Mouse (Mus musculus) hindbrain, embryonic 13.5 days (tissue): ENCODE measurements at regions not wholly inside any gene's neighbourhood (a gene's known extent, or its start where the extent isn't known, plus 50 kb on each side); places are given as distances from the start of the nearest gene placed in this dataset.

Experiments
- ATAC-seq: fragments of 200-750 bp; cut with Nextera tagmentation; 2 replicates; pipeline ENCODE4 v1.8.0; 2017; ENCODE audit warnings: moderate TSS enrichment; ENCODE audit not compliant: low FRiP score
- H3K27ac ChIP-seq: fragments of 300-500 bp; sonication (generic); 2 replicates; pipeline ENCODE4 v1.5.1; 2015; ENCODE audit warnings: inconsistent platforms, mild to moderate bottlenecking, moderate library complexity
- H3K27me3 ChIP-seq: fragments of 300-500 bp; sonication (generic); 2 replicates; pipeline ENCODE4 v1.6.1; 2015; ENCODE audit warnings: mild to moderate bottlenecking, inconsistent platforms
- H3K36me3 ChIP-seq: fragments of 300-500 bp; sonication (generic); 2 replicates; pipeline ENCODE4 v1.6.1; 2015; ENCODE audit warnings: mild to moderate bottlenecking, inconsistent platforms
- H3K4me1 ChIP-seq: fragments of 300-500 bp; sonication (generic); replicated peaks from 2 replicates; pipeline ENCODE4 v1.6.1; 2015; ENCODE audit warnings: inconsistent platforms
- H3K4me2 ChIP-seq: fragments of 300-500 bp; sonication (generic); 2 replicates; pipeline ENCODE4 v1.6.1; 2015; ENCODE audit warnings: inconsistent platforms, mild to moderate bottlenecking, moderate library complexity
- H3K4me3 ChIP-seq: fragments of 300-500 bp; sonication (generic); 2 replicates; pipeline ENCODE4 v1.5.1; 2015; ENCODE audit warnings: mild to moderate bottlenecking, inconsistent platforms
- H3K9ac ChIP-seq: fragments of 300-500 bp; sonication (generic); 2 replicates; pipeline ENCODE4 v1.6.1; 2015; ENCODE audit warnings: mild to moderate bottlenecking, inconsistent platforms
- H3K9me3 ChIP-seq: fragments of 300-500 bp; sonication (generic); 2 replicates; pipeline ENCODE4 v1.6.1; 2016; ENCODE audit warnings: inconsistent platforms
- WGBS: fragments of 180-500 bp; shearing (Covaris S2); methylation state at CpG from one replicate; pipeline ENCODE4 v1.1.7; 2015; 5-methylcytosine and 5-hydroxymethylcytosine counted together

- ATAC-seq: no peak
- H3K9ac ChIP-seq: no peak overlapping the region
- no peaks in the 10 kb centered on the region for H3K4me1 ChIP-seq
- no peaks in the 10 kb centered on the region for H3K36me3 ChIP-seq
- H3K4me2 ChIP-seq: no peak overlapping the region
- 93% methylated on average over 8 of the region's 8 CpGs for WGBS
- H3K4me3 ChIP-seq: no peak overlapping the region
- no peaks in the 10 kb centered on the region for H3K9me3 ChIP-seq
- no peak overlapping the region for H3K27ac ChIP-seq
- no peaks in the 10 kb centered on the region for H3K27me3 ChIP-seq
Measured at GRCm38 (mm10) chr5:90164434-90164833, 59.4 kb downstream of the Cox18 start.

GRCm38 (mm10) chr5:90163033-90163859, 60.6 kb downstream of the Cox18 start:
- H3K4me3 ChIP-seq: no peak overlapping the region
- H3K4me1 ChIP-seq: no peaks in the 10 kb centered on the region
- H3K36me3 ChIP-seq: no peaks in the 10 kb centered on the region
- no peaks in the 10 kb centered on the region for H3K27me3 ChIP-seq
- H3K4me2 ChIP-seq: no peak overlapping the region
- no peaks in the 10 kb centered on the region for H3K9me3 ChIP-seq
- ATAC-seq: no peak
- no peak overlapping the region for H3K27ac ChIP-seq
- 84% methylated on average over 18 of the region's 18 CpGs for WGBS
- no peak overlapping the region for H3K9ac ChIP-seq

GRCm38 (mm10) chr5:90160281-90160680, 63.5 kb downstream of the Cox18 start:
- H3K4me3 ChIP-seq: no peak overlapping the region
- no peak overlapping the region for H3K9ac ChIP-seq
- no peaks in the 10 kb centered on the region for H3K4me1 ChIP-seq
- H3K9me3 ChIP-seq: no peaks in the 10 kb centered on the region
- ATAC-seq: no peak
- H3K4me2 ChIP-seq: no peak overlapping the region
- H3K27me3 ChIP-seq: no peaks in the 10 kb centered on the region
- H3K36me3 ChIP-seq: no peaks in the 10 kb centered on the region
- 56% methylated on average over 4 of the region's 4 CpGs for WGBS
- H3K27ac ChIP-seq: no peak overlapping the region

- H3K27me3 ChIP-seq: no peaks in the 10 kb centered on the region
- H3K4me2 ChIP-seq: no peak overlapping the region
- whole genome bisulfite sequencing: 92% methylated on average over 4 of the region's 4 CpGs
- H3K4me3 ChIP-seq: no peak overlapping the region
- no peaks in the 10 kb centered on the region for H3K36me3 ChIP-seq
- no peaks in the 10 kb centered on the region for H3K9me3 ChIP-seq
- ATAC-seq: no peak
- H3K9ac ChIP-seq: no peak overlapping the region
- H3K27ac ChIP-seq: no peak overlapping the region
- H3K4me1 ChIP-seq: no peaks in the 10 kb centered on the region
Measured at GRCm38 (mm10) chr5:90156522-90156921, 67.3 kb downstream of the Cox18 start.

GRCm38 (mm10) chr5:90149611-90150532, 73.9 kb downstream of the Cox18 start:
- Histone ChIP-seq H3K4me2 (no peak overlapping the region), H3K27ac (no peak overlapping the region), H3K9me3 (no peaks in the 10 kb centered on the region), H3K27me3 (no peaks in the 10 kb centered on the region), H3K36me3 (no peaks in the 10 kb centered on the region), H3K4me1 (no peaks in the 10 kb centered on the region), H3K4me3 (no peak overlapping the region), H3K9ac (no peak overlapping the region)
- WGBS: 84% methylated on average over 22 of the region's 22 CpGs
- no peak for ATAC-seq

GRCm38 (mm10) chr5:90135971-90136370, 87.8 kb downstream of the Cox18 start:
- ATAC-seq: no peak
- Histone ChIP-seq H3K4me1 (no peaks in the 10 kb centered on the region), H3K27ac (no peak overlapping the region), H3K27me3 (no peaks in the 10 kb centered on the region), H3K9ac (no peak overlapping the region), H3K4me3 (no peak overlapping the region), H3K9me3 (no peaks in the 10 kb centered on the region), H3K4me2 (no peak overlapping the region), H3K36me3 (no peaks in the 10 kb centered on the region)
- WGBS: 86% methylated on average over 7 of the region's 7 CpGs

GRCm38 (mm10) chr5:90107036-90107435, 116.8 kb downstream of the Cox18 start:
- H3K9ac ChIP-seq: no peak overlapping the region
- no peaks in the 10 kb centered on the region for H3K36me3 ChIP-seq
- no peaks in the 10 kb centered on the region for H3K9me3 ChIP-seq
- no peaks in the 10 kb centered on the region for H3K4me1 ChIP-seq
- H3K4me3 ChIP-seq: no peak overlapping the region
- no peak overlapping the region for H3K4me2 ChIP-seq
- no peak overlapping the region for H3K27ac ChIP-seq
- no peak for ATAC-seq
- WGBS: 97% methylated on average over 1 of the region's 1 CpGs
- H3K27me3 ChIP-seq: no peaks in the 10 kb centered on the region

- Histone ChIP-seq H3K4me1 (no peaks in the 10 kb centered on the region), H3K4me2 (no peak overlapping the region), H3K36me3 (no peaks in the 10 kb centered on the region), H3K9me3 (no peaks in the 10 kb centered on the region), H3K27ac (no peak overlapping the region), H3K27me3 (no peaks in the 10 kb centered on the region), H3K9ac (no peak overlapping the region), H3K4me3 (no peak overlapping the region)
- ATAC-seq: no peak
- 65% methylated on average over 7 of the region's 7 CpGs for WGBS
Measured at GRCm38 (mm10) chr5:90104672-90105071, 119.1 kb downstream of the Cox18 start.

- H3K27me3 ChIP-seq: no peaks in the 10 kb centered on the region
- no peaks in the 10 kb centered on the region for H3K36me3 ChIP-seq
- no peak overlapping the region for H3K4me3 ChIP-seq
- H3K9ac ChIP-seq: no peak overlapping the region
- H3K27ac ChIP-seq: no peak overlapping the region
- H3K4me1 ChIP-seq: no peaks in the 10 kb centered on the region
- H3K4me2 ChIP-seq: no peak overlapping the region
- no peak for ATAC-seq
- 84% methylated on average over 7 of the region's 7 CpGs for WGBS
- H3K9me3 ChIP-seq: no peaks in the 10 kb centered on the region
Measured at GRCm38 (mm10) chr5:90088541-90088940, 135.3 kb downstream of the Cox18 start.

GRCm38 (mm10) chr5:90086491-90086890, 137.3 kb downstream of the Cox18 start:
- no peak overlapping the region for H3K27ac ChIP-seq
- ATAC-seq: no peak
- 84% methylated on average over 6 of the region's 6 CpGs for WGBS
- no peak overlapping the region for H3K9ac ChIP-seq
- no peaks in the 10 kb centered on the region for H3K9me3 ChIP-seq
- H3K4me1 ChIP-seq: no peaks in the 10 kb centered on the region
- no peak overlapping the region for H3K4me2 ChIP-seq
- no peaks in the 10 kb centered on the region for H3K36me3 ChIP-seq
- no peaks in the 10 kb centered on the region for H3K27me3 ChIP-seq
- no peak overlapping the region for H3K4me3 ChIP-seq

- Histone ChIP-seq H3K27me3 (no peaks in the 10 kb centered on the region), H3K9me3 (no peaks in the 10 kb centered on the region), H3K36me3 (no peaks in the 10 kb centered on the region), H3K27ac (no peak overlapping the region), H3K9ac (no peak overlapping the region), H3K4me3 (no peak overlapping the region), H3K4me2 (no peak overlapping the region), H3K4me1 (no peaks in the 10 kb centered on the region)
- WGBS: 94% methylated on average over 6 of the region's 6 CpGs
- no peak for ATAC-seq
Measured at GRCm38 (mm10) chr5:90077025-90077536, 146.7 kb downstream of the Cox18 start.

GRCm38 (mm10) chr5:90075629-90076349, 148.0 kb downstream of the Cox18 start:
- no peak overlapping the region for H3K27ac ChIP-seq
- no peaks in the 10 kb centered on the region for H3K36me3 ChIP-seq
- H3K4me3 ChIP-seq: no peak overlapping the region
- 93% methylated on average over 11 of the region's 11 CpGs for WGBS
- no peaks in the 10 kb centered on the region for H3K27me3 ChIP-seq
- H3K9me3 ChIP-seq: no peaks in the 10 kb centered on the region
- H3K4me1 ChIP-seq: no peaks in the 10 kb centered on the region
- no peak overlapping the region for H3K4me2 ChIP-seq
- H3K9ac ChIP-seq: no peak overlapping the region
- ATAC-seq: no peak
